Mouse (Mus musculus) liver, postnatal 0 days (tissue): Measurements from ENCODE around the gene Gm20388. TPM values are rescaled to one million over a fixed set of nuclear protein-coding genes. Genes with fewer than 3 reads are reported as not detected.
A peak's percentile ranks its signal among the peaks of the same experiment; 100 is the strongest.

ENCODE experiments used
- ATAC-seq: fragments of 200-750 bp; cut with Nextera tagmentation; 2 replicates; pipeline ENCODE4 v1.8.0; 2017; ENCODE audit warnings: mild to moderate bottlenecking, moderate library complexity
- DNase-seq: peaks from one replicate; pipeline ENCODE4 v3.0.0-alpha.2; 2016
- H3K27ac ChIP-seq: fragments of 300-500 bp; sonication (generic); 2 replicates; pipeline ENCODE4 v1.5.1; 2014; ENCODE audit warnings: antibody characterized with exemption, moderate library complexity, mild to moderate bottlenecking, low read depth
- H3K27me3 ChIP-seq: fragments of 300-500 bp; sonication (generic); 2 replicates; pipeline ENCODE4 v1.6.1; 2014; ENCODE audit warnings: low read length, control low read depth, mixed read lengths; ENCODE audit not compliant: insufficient read depth
- H3K36me3 ChIP-seq: fragments of 300-500 bp; sonication (generic); replicated peaks from 2 replicates; pipeline ENCODE4 v1.6.1; 2014; ENCODE audit warnings: mild to moderate bottlenecking, control low read depth, low read length, moderate library complexity, mixed read lengths; ENCODE audit not compliant: insufficient read depth
- H3K4me1 ChIP-seq: fragments of 300-500 bp; sonication (generic); 2 replicates; pipeline ENCODE4 v1.6.1; 2014; ENCODE audit warnings: antibody characterized with exemption, mild to moderate bottlenecking, control low read depth; ENCODE audit not compliant: insufficient read depth
- H3K4me2 ChIP-seq: fragments of 300-500 bp; sonication (generic); 2 replicates; pipeline ENCODE4 v1.6.1; 2014; ENCODE audit warnings: low read depth, mild to moderate bottlenecking, low read length, moderate library complexity, mixed read lengths
- H3K4me3 ChIP-seq: fragments of 300-500 bp; sonication (generic); 2 replicates; pipeline ENCODE4 v1.5.1; 2014; ENCODE audit warnings: low read depth, low read length
- H3K9ac ChIP-seq: fragments of 300-500 bp; sonication (generic); replicated peaks from 2 replicates; pipeline ENCODE4 v1.6.1; 2014; ENCODE audit warnings: mild to moderate bottlenecking, moderate library complexity
- H3K9me3 ChIP-seq: fragments of 300-500 bp; sonication (generic); 2 replicates; pipeline ENCODE4 v1.6.1; 2016; ENCODE audit warnings: mild to moderate bottlenecking, control low read depth, low read length, mixed read lengths
- CTCF ChIP-seq: sonication (generic); IDR thresholded peaks from 2 replicates; pipeline ENCODE4 v1.5.1; 2016; ENCODE audit warnings: antibody characterized with exemption, low read depth
- EP300 ChIP-seq: IDR thresholded peaks from 2 replicates; pipeline ENCODE4 v1.6.1; 2016; ENCODE audit warnings: antibody characterized with exemption, low read depth, mild to moderate bottlenecking
- WGBS: fragments of 180-500 bp; shearing (Covaris S2); extraction: QIAGEN DNeasy Blood & Tissue Kit; methylation state at CpG from one replicate; pipeline ENCODE4 v1.1.7; 2014; ENCODE audit not compliant: insufficient replicate concordance; 5-methylcytosine and 5-hydroxymethylcytosine counted together
- polyA plus RNA-seq: library from polyadenylated mRNA; unstranded; fragments of >200 nt; fragmentation: Nextera tagmentation; extraction: Ambion mirVana; gene quantifications from 2 replicates; pipeline ENCODE4 v1.2.1, GENCODE M21; 2015

The Gm20388 gene
- polyA plus RNA-seq, 1 experiment from 2014 or later = not detected

DNA sequence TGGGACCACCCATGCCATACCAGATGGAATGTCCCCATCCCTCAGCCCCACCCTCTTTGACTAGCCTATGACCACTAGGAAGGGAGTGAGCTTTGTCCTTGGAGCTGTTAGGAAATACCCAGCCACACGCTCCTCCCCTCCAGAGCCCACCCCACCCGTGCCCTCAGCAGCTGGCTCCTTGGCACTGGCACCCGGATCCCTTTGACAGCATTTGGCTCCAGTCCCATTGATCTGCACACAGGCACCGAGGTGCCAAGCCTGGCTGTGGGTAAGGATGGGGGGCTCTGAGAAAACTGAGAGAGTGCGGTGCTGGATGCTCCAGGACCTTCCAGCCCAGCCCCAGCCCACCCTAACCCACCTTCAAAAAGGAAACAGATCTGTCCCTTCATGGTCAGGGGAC is 2840.7 kb downstream of the Gm20388 start:
- Histone ChIP-seq H3K9ac (no peak overlapping the region), H3K27ac (no peak overlapping the region), H3K4me2 (no peak overlapping the region), H3K4me1 (no peaks in the 10 kb centered on the region), H3K27me3 (peaks cover 5% of the 10 kb centered on the region; the same call in 1 of the 2 replicates), H3K36me3 (no peaks in the 10 kb centered on the region), H3K9me3 (no peaks in the 10 kb centered on the region), H3K4me3 (no peak overlapping the region)
- ATAC-seq = no peak
- no peak for DNase-seq
- TF ChIP-seq CTCF (no peak), EP300 (no peak)
- 77% methylated on average over 5 of the region's 5 CpGs for WGBS

DNA sequence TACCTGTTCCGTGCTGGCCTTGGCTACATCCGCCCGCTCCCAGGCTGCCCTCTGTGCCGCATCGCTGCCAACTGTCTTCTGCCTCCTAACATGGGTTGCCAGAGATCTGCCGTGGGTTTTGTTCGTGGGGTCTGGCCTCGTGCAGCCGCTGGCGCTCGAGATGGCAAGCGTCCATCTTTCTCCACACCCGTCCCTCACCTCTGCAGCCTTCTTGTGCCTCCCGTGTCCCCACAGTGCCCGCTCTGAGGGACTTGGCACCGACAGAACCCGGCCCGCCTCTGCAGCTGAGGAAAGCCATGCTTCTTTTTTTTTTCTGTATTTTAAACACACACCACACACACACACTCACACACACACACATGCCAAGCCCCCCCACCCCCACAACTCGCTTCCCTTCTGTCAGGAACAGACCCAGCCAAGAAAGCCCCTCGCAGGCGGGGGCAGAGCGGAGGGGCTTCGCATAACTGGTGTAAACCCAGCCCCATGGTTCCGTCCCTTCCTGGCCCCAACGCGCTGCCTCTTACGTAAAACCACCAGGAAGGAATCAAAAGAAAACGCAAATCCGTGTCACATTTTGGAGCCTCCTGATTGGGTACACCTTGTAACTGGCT is 2841.6 kb downstream of the Gm20388 start:
- Histone ChIP-seq H3K4me2 (no peak overlapping the region), H3K27ac (no peak overlapping the region), H3K9me3 (no peaks in the 10 kb centered on the region), H3K4me3 (no peak overlapping the region), H3K4me1 (no peaks in the 10 kb centered on the region), H3K9ac (no peak overlapping the region), H3K27me3 (peaks cover 5% of the 10 kb centered on the region; the same call in 1 of the 2 replicates), H3K36me3 (no peaks in the 10 kb centered on the region)
- WGBS = 81% methylated on average over 28 of the region's 29 CpGs
- TF ChIP-seq EP300 (no peak), CTCF (no peak)
- DNase-seq (no peak), ATAC-seq (no peak)

DNA sequence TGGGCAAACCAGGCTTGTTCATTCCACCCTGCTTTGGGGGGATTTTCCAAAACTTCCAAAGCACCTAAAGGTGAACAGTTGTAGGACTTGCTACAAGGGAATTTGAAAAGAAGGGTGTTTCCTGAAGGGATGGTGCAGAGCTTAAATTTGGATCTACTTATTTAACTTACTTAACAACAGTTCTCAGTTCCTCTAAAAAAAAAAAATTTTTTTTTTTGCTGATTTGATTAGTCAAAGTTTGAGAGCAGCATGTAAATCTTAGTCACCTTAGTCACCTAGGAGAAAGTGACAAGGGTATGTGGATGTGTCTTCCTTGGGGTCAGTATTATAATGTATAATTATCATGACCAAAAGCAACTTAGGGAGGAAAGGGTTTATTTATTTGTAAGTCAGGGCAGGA is 2848.0 kb downstream of the Gm20388 start:
- Histone ChIP-seq H3K27ac (no peak overlapping the region), H3K4me1 (peaks cover 4% of the 10 kb centered on the region; the same call in 1 of the 2 replicates), H3K9me3 (no peaks in the 10 kb centered on the region), H3K27me3 (0 out of 2 replicates have a peak, but pooled peaks cover 20% of the 10 kb centered on the region), H3K9ac (no peak overlapping the region), H3K36me3 (no peaks in the 10 kb centered on the region), H3K4me3 (no peak overlapping the region), H3K4me2 (no peak overlapping the region)
- DNase-seq (no peak), ATAC-seq (no peak)
- TF ChIP-seq CTCF (no peak), EP300 (no peak)

DNA sequence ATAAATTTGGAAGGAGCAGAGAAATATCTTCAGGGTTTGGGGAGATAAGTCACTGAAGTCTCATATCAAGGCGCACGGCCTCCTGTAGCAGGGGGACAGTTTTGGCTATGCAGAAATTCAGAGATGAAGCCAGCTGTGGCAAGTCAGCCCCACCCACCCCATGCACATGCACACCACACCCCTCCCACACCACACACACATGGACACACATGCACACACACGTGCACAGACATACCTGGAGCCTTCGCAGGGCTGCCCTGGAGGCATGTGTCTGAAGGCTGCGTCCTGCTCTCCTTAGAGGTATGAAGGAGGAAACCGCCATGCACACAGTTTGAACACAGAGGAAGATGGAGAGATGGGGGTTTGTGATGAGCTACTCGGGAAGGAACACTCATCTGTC is 2849.5 kb downstream of the Gm20388 start:
- TF ChIP-seq EP300 (no peak), CTCF (no peak)
- Histone ChIP-seq H3K4me2 (no peak overlapping the region), H3K4me3 (no peak overlapping the region), H3K9ac (no peak overlapping the region), H3K9me3 (no peaks in the 10 kb centered on the region), H3K36me3 (no peaks in the 10 kb centered on the region), H3K4me1 (peaks cover 8% of the 10 kb centered on the region; the same call in 1 of the 2 replicates), H3K27me3 (0 out of 2 replicates have a peak, but pooled peaks cover 18% of the 10 kb centered on the region), H3K27ac (no peak overlapping the region)
- WGBS = 62% methylated on average over 7 of the region's 7 CpGs
- no peak for DNase-seq
- no peak for ATAC-seq

DNA sequence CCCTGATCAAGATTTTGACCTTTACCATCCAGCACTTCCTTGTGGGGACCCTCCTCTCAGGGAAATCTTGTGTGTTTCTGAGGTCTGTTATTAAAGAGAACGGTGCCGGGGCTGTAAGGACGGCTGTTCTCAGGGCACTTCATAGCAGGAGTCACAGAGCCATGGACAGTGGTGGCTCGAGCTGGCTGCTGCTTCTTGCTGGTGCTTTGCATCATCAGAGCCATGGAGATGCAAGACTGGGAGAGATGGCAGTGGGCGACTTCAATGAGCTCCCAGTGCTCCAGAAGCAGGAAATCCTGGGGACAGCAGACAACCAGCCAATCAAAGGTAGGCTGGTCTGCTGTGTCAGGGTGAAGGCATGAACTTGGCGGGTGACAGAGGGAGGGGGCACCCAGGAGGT is 2850.5 kb downstream of the Gm20388 start:
- H3K4me1 ChIP-seq = peaks cover 14% of the 10 kb centered on the region; the same call in 1 of the 2 replicates
- WGBS = 72% methylated on average over 6 of the region's 6 CpGs
- H3K9ac ChIP-seq = no peak overlapping the region
- ATAC-seq (no peak), DNase-seq (no peak)
- H3K27ac ChIP-seq = no peak overlapping the region
- TF ChIP-seq EP300 = no peak
- no peak for TF ChIP-seq CTCF
- H3K4me2 ChIP-seq = no peak overlapping the region
- H3K9me3 ChIP-seq = no peaks in the 10 kb centered on the region
- no peak overlapping the region for H3K4me3 ChIP-seq
- H3K27me3 ChIP-seq = 0 out of 2 replicates have a peak, but pooled peaks cover 17% of the 10 kb centered on the region
- no peaks in the 10 kb centered on the region for H3K36me3 ChIP-seq

GRCm38 (mm10) chr8:122762731-122763266 is 2852.2 kb downstream of the Gm20388 start:
- TF ChIP-seq CTCF (no peak), EP300 (no peak)

More at GRCm38 (mm10) chr8:122762731-122763266, 2852.2 kb downstream of the Gm20388 start:
- Histone ChIP-seq H3K4me1 (peaks cover 18% of the 10 kb centered on the region), H3K9ac (no peak overlapping the region), H3K36me3 (no peaks in the 10 kb centered on the region), H3K4me3 (no peak overlapping the region), H3K27me3 (0 out of 2 replicates have a peak, but pooled peaks cover 14% of the 10 kb centered on the region), H3K27ac (peak overlapping the region; percentile 18; the same call in 1 of the 2 replicates), H3K9me3 (no peaks in the 10 kb centered on the region), H3K4me2 (no peak overlapping the region)
- no peak for ATAC-seq
- DNase-seq = no peak
- 40% methylated on average over 12 of the region's 12 CpGs for WGBS
